Mouse (Mus musculus) ES-E14 (cell line): ENCODE results near the gene Dlx5. TPM values are rescaled to one million over a fixed set of nuclear protein-coding genes. Genes with fewer than 3 reads are reported as not detected.

Source experiments
- DNase-seq: peaks from one replicate; pipeline ENCODE4 v3.0.0-alpha.2; 2013; ENCODE audit warnings: low read depth, low spot score
- H3K27ac ChIP-seq: 2 replicates; pipeline ENCODE4 v1.5.1; 2012; ENCODE audit warnings: low read depth, mild to moderate bottlenecking, low read length, moderate library complexity, mixed read lengths; ENCODE audit not compliant: poor library complexity, insufficient read depth, severe bottlenecking
- H3K36me3 ChIP-seq: 2 replicates; pipeline ENCODE4 v1.6.1; 2012; ENCODE audit warnings: mild to moderate bottlenecking, low read length, moderate library complexity, mixed read lengths; ENCODE audit not compliant: control insufficient read depth, poor library complexity, insufficient read depth, severe bottlenecking
- H3K4me1 ChIP-seq, 2 experiments: fragments of 150-350 bp in 1 of 2; sonication (generic) in 1 of 2; 2 replicates each; pipeline ENCODE4 v1.6.1; 2012; ENCODE audit warnings: low read length in 2 of 2, mild to moderate bottlenecking in 1 of 2, mixed read lengths in 1 of 2; ENCODE audit not compliant: control insufficient read depth in 2 of 2, insufficient read depth in 2 of 2, poor library complexity in 1 of 2
- H3K4me3 ChIP-seq, 2 experiments: fragments of 150-350 bp in 1 of 2; sonication (generic) in 1 of 2; 2 replicates each; pipeline ENCODE4 v1.5.1; 2012; ENCODE audit warnings: low read length in 2 of 2, low read depth in 1 of 2, mild to moderate bottlenecking in 1 of 2, mixed read lengths in 1 of 2; ENCODE audit not compliant: insufficient read depth in 1 of 2, poor library complexity in 1 of 2, severe bottlenecking in 1 of 2
- H3K9ac ChIP-seq: 2 replicates; pipeline ENCODE4 v1.6.1; 2012; ENCODE audit warnings: low read depth, mild to moderate bottlenecking, low read length, mixed read lengths; ENCODE audit not compliant: poor library complexity, insufficient read depth, severe bottlenecking
- H3K9me3 ChIP-seq: fragments of 150-350 bp; sonication (generic); 2 replicates; pipeline ENCODE4 v1.6.1; 2012; ENCODE audit warnings: low read depth, mild to moderate bottlenecking, low read length; ENCODE audit not compliant: control insufficient read depth, insufficient read depth
- CHD2 ChIP-seq: IDR thresholded peaks from 2 replicates; pipeline ENCODE4 v1.6.1; 2014; ENCODE audit warnings: mild to moderate bottlenecking, low read depth, low read length, inconsistent platforms
- HCFC1 ChIP-seq: IDR thresholded peaks from 2 replicates; pipeline ENCODE4 v1.6.1; 2012; ENCODE audit warnings: low read length, inconsistent platforms, borderline replicate concordance; ENCODE audit not compliant: insufficient read depth
- MAFK ChIP-seq: IDR thresholded peaks from 2 replicates; pipeline ENCODE4 v1.6.1; 2014; ENCODE audit warnings: mild to moderate bottlenecking, low read depth, low read length, inconsistent platforms; ENCODE audit not compliant: insufficient read depth
- ZC3H11A ChIP-seq: IDR thresholded peaks from 2 replicates; pipeline ENCODE4 v1.6.1; 2012; ENCODE audit warnings: low read depth, mild to moderate bottlenecking, inconsistent platforms, low read length, borderline replicate concordance
- ZNF384 ChIP-seq: IDR thresholded peaks from 2 replicates; pipeline ENCODE4 v1.6.1; 2012; ENCODE audit warnings: low read depth, low read length, inconsistent platforms
- in situ Hi-C, 2 experiments: fragments of 600-800 bp; cut with MboI; formaldehyde crosslinking; loops; one replicate each; pipeline ENCODE4 v1.15.1; 2025; ENCODE audit warnings: low sequenced_read_pairs in 2 of 2, inconsistent platforms in 1 of 2; ENCODE audit not compliant: unreplicated experiment in 2 of 2
- total RNA-seq: library from RNA; depleted of rRNA; stranded (reverse); fragments of 300-350 nt; gene quantifications from 2 replicates; pipeline ENCODE4 v1.2.3, GENCODE M21; 2012

The Dlx5 gene
- total RNA-seq, 1 experiment = not detected

DNA sequence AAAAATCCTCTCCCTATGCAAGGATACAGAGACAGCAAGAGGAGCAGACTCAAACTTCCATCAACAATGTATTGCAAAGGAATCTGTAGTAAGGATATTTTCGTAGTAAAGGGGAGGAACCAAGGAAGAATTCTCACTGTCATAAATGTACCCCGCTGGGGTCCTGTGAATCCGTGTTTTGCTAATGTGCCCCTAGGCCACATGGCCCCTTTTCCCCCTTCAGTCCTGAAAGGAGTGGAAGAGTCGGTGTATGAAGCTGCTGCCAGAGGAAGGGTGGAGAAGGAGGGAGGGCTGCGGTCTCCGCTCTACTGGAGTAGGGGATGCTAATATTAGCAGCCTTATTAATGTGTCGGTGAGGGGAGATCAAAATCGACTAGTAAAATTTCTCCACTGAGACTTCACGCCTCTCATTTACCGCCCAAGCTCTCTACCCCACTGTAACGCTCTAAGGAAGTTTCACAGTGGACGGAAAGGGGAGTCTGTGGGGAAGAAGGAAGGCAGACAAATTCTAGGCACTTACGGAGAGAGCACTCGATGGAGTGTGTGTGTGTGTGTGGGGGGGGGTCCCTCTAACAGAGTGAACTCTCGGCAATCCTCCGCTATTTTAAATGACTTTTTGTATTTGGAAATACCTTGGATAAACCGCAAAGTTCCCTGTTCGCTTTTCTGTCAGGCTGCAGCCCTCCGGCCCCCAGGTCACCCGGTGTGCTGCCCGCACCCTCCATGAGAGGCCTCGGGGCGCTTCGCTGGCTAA is 1.3 kb downstream of the Dlx5 start:
- H3K27ac ChIP-seq = no peak overlapping the region
- H3K9ac ChIP-seq = no peak overlapping the region
- in situ Hi-C loops = loop anchor here (25.0 kb wide), 2 partner anchors 593 to 868 kb away; no protein-coding TSS in a partner anchor
- TF ChIP-seq CHD2 (no peak), ZNF384 (no peak), HCFC1 (no peak), MAFK (no peak), ZC3H11A (no peak)
- peaks cover 0 to 9% of the 10 kb centered on the region in 2 experiments; a peak in 1 of 4 replicates for H3K4me1 ChIP-seq
- H3K4me3 ChIP-seq = no peak overlapping the region
- DNase-seq = no peak
- H3K9me3 ChIP-seq = no peaks in the 10 kb centered on the region
- H3K36me3 ChIP-seq = no peaks in the 10 kb centered on the region

DNA sequence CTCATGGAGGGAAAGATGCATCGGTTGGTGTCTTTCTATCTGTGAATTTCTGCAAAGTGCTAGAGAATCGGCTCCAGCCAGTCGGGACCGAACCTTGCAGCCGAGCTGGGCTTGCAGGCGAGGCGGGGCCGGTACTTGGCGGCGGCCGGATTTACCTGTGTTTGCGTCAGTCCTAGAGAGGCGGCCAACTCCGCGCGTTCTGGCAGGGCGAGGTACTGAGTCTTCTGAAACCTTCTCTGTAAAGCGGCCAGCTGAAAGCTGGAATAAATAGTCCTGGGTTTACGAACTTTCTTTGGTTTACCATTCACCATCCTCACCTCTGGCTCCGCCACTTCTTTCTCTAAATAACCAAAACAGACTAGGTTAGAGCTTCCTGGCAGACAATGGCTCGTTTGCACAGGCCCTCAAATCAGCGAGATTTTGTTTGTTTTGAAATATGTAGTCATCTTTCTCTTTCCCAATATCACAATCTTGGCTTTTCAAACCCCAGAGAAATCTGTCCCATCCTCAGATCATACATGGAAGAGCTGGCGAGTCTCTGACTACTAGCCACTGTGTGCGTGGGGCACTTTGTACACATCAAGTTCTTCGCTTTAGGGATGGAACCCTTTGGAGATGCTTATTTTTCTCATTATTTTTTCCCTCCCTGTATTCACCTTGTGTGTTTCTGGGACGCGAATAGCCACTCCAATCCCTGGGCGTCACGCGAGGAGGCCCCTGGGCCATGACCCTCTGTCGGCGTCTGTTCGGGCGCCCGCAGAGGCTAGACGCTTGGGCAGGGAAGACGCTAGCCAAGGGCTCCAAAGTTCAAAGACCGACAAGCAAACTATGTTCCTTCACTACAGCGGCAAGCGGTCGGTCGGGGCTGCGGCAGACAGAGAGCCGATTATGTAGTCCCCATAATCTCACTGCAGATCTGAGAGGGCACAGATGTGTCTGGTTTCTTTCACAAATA is 2.2 kb downstream of the Dlx5 start:
- in situ Hi-C loops = loop anchor here (10.0 to 25.0 kb wide), 3 partner anchors 592 to 1155 kb away; partner anchors contain the start of gene Dync1i1 (in 1 of the 2)
- H3K27ac ChIP-seq = no peak overlapping the region
- H3K9me3 ChIP-seq = no peaks in the 10 kb centered on the region
- no peak for TF ChIP-seq ZC3H11A
- TF ChIP-seq MAFK = no peak
- H3K4me1 ChIP-seq = peaks cover 0 to 11% of the 10 kb centered on the region in 2 experiments; a peak in 1 of 4 replicates
- no peak for DNase-seq
- no peak overlapping the region for H3K4me3 ChIP-seq
- no peak overlapping the region for H3K9ac ChIP-seq
- no peaks in the 10 kb centered on the region for H3K36me3 ChIP-seq

DNA sequence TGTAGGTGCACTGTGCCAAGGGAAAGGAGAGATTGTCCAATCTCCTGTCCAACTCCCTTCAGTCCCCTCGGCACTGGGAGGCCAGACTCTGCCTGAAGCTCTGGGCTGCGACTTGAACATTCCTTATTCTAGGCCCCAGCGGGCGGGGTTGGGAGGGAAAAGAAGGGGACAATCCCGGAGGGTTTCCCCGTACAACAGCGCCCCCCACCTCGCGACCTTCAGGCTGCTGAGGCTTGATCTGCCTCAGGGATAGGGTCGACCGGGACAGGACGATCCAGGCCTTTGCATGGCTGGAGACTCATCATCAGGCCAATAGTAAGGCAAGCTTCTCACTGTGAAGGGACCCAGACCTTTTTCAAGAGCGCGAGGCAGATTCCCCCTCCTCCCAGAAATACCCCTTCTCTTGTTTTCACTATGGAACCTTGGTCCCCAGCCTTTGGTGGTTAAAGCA is 3.0 kb downstream of the Dlx5 start:
- H3K4me1 ChIP-seq = peaks cover 0 to 11% of the 10 kb centered on the region in 2 experiments; a peak in 1 of 4 replicates
- no peak overlapping the region for H3K27ac ChIP-seq
- H3K36me3 ChIP-seq = no peaks in the 10 kb centered on the region

DNA sequence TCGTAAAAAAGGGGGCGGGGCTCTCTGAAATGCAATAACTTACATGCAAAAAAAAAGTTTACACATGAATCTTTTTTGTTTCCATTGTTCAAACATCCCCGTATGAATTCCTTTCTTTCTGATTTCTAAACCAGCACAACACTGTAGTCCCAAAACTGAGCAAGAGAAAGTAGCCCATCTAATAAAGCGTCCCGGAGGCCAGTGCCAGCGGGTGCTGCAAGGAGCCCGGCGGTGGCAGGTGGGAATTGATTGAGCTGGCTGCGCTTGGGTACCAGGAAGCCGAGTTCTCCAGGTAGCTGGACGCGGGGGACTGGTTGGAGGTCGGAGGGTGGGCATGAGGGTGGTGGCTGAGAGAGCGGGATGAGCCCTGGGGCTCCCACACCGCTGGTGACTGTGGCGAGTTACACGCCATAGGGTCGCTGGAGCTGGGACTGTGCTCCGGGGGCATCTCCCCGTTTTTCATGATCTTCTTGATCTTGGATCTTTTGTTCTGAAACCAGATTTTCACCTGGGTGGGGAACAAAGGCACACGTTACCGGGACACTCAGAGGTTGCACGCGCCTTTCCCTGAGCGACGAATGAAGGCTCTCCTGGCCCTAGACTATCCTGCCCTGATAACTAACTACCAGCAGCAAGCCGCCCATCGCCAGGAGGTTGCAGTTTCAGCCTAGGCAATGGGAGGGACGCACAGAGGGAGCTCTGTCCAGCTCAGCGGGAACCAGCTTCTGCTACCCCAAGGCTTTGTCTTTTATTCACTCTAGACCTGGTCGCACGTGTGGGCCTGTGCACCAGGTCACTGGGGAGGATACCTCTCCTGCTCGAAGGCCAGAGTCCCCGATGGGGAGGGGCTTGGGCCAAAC is 3.7 kb downstream of the Dlx5 start:
- peaks cover 0 to 13% of the 10 kb centered on the region in 2 experiments; a peak in 1 of 4 replicates for H3K4me1 ChIP-seq
- no peaks in the 10 kb centered on the region for H3K9me3 ChIP-seq
- DNase-seq = no peak
- no peak overlapping the region for H3K27ac ChIP-seq
- TF ChIP-seq HCFC1 (no peak), ZNF384 (0 out of 2 replicates have a peak, but pooled peaks have one; percentile 16)
- in situ Hi-C loops = loop anchor here (10.0 to 25.0 kb wide), 3 partner anchors 591 to 1153 kb away; partner anchors contain the start of gene Dync1i1 (in 1 of the 2)
- H3K9ac ChIP-seq = no peak overlapping the region
- H3K4me3 ChIP-seq = no peak overlapping the region
- H3K36me3 ChIP-seq = no peaks in the 10 kb centered on the region

More for the DNA sequence above, 3.0 kb downstream of the Dlx5 start:
- H3K9me3 ChIP-seq = no peaks in the 10 kb centered on the region
- DNase-seq = no peak
- TF ChIP-seq MAFK = no peak
- no peak for TF ChIP-seq HCFC1
- no peak for TF ChIP-seq ZNF384
- no peak for TF ChIP-seq ZC3H11A
- no peak for TF ChIP-seq CHD2
- H3K9ac ChIP-seq = no peak overlapping the region
- in situ Hi-C loops = loop anchor here (10.0 to 25.0 kb wide), 3 partner anchors 592 to 1154 kb away; partner anchors contain the start of gene Dync1i1 (in 1 of the 2)
- no peak overlapping the region for H3K4me3 ChIP-seq
